Mouse (Mus musculus) colon, adult 2 months (tissue): ENCODE measurements around the gene Zkscan3. TPM values are rescaled to one million over a fixed set of nuclear protein-coding genes. Genes with fewer than 3 reads are reported as not detected.

Experiments used
- polyA plus RNA-seq: library from polyadenylated mRNA; depleted of rRNA; stranded (reverse); fragments of >200 nt; gene quantifications from 2 replicates; pipeline ENCODE4 v1.2.3, GENCODE M21; 2012; rRNA removed

Zkscan3 gene
- 17.4 and 19.1 TPM in 2 replicates for polyA plus RNA-seq

GRCm38 (mm10) chr13:21402287-21402846 is at the start of gene Zkscan3:
Zkscan3 (minus strand) TSS chr13:21402755.

DNA sequence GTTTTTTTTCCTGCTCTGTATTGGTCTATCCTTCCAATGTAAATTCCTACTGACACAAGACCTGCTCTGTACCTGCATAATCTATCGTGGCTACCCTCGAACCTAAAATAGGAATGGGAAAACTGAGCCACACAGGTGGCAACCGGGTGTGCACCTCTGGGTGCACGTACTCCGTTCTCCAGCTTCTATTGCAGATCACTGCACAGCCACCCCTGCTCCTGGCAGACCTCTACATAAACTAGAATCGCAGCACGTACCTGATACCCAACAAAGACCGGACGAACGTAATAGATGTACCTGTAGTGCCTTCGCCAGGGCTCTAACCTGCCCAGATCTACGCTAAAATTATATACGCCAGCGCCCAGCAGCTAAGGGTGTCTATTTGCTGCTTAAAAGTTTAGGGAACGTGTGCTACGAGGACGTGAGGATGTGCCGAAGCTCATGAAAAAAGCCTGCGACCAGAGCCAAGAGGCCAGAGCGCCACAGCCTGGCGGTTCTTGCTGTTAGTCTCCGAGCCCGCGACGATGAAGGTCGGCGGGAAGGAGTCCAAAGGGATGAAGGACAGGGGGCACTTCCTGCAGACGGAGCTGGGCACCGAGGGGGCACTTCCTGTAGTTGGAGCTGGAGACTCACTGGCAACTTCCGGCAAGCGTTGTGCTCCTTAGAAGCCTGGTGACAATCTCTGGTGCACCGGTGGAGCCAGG is 38.1 kb upstream of the Zkscan3 start, which contains the start of gene Pgbd1:
Pgbd1 (minus strand) TSS at position 556 of the 704 bp plus-strand sequence.

GRCm38 (mm10) chr13:21362621-21363248 is 39.8 kb downstream of the Zkscan3 start, which contains the start of gene Zscan12:
Zscan12 (plus strand) TSS chr13:21362820.

DNA sequence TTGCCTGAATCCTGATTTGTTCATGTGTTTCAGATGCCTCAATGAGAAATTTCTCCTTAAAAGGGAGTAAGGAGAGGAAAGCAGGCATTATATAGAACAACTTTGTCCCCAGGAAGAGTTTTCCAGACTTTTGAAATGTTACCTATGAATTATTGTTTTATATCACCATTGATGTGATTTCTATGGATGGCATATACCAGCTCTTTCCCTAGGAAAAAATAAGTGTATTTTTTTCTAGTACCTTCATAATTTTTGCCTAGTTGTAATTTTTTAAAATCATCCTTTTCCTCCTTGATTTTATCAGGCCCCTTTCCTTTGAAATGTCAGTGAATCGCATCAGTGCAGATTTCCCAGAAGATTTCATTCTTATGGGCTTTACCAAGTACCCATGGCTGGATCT is 55.9 kb downstream of the Zkscan3 start, which contains the start of gene Olfr1367:
Olfr1367 (plus strand) TSS at position 301 of the 400 bp plus-strand sequence.

Other genes starting within 250 kb of the Zkscan3 start
- 83.2 and 91.4 TPM in 2 replicates for gene Trim27, start 223.3 kb downstream of the Zkscan3 start, polyA plus RNA-seq
- not detected in 2 replicates for gene Gpx5, start 110.0 kb downstream of the Zkscan3 start, polyA plus RNA-seq
- gene Gpx6, start 90.6 kb downstream of the Zkscan3 start, polyA plus RNA-seq, result not detected in 2 replicates
- gene Olfr1367, start 55.8 kb downstream of the Zkscan3 start, polyA plus RNA-seq, result not detected in 2 replicates
- gene Zscan12, start 39.9 kb downstream of the Zkscan3 start, polyA plus RNA-seq, result 0.37 and 0.41 TPM in 2 replicates
- 0.19 and 0.25 TPM in 2 replicates for gene Pgbd1, start 38.3 kb upstream of the Zkscan3 start, polyA plus RNA-seq
- gene Zscan26, start 51.0 kb upstream of the Zkscan3 start, polyA plus RNA-seq, result 5.5 and 6.3 TPM in 2 replicates
- gene Nkapl, start 65.8 kb upstream of the Zkscan3 start, polyA plus RNA-seq, result 0.24 and 0.31 TPM in 2 replicates
- gene Zkscan4, start 76.2 kb upstream of the Zkscan3 start, polyA plus RNA-seq, result 0.27 and 0.69 TPM in 2 replicates
- gene Gm10065, start 76.7 kb upstream of the Zkscan3 start, polyA plus RNA-seq, result not detected in 2 replicates
- gene AK157302, start 92.5 kb upstream of the Zkscan3 start, polyA plus RNA-seq, result 0.09 and 0.13 TPM in 2 replicates
- 18.9 and 28.5 TPM in 2 replicates for gene Gm11273, start 98.7 kb upstream of the Zkscan3 start, polyA plus RNA-seq
- gene Zkscan8, start 128.4 kb upstream of the Zkscan3 start, polyA plus RNA-seq, result 0.98 and 1.7 TPM in 2 replicates
- not detected in 2 replicates for gene Olfr1366, start 140.1 kb upstream of the Zkscan3 start, polyA plus RNA-seq
- not detected in 2 replicates for gene Olfr1535, start 157.1 kb upstream of the Zkscan3 start, polyA plus RNA-seq
- not detected in 2 replicates for gene Olfr1364, start 179.0 kb upstream of the Zkscan3 start, polyA plus RNA-seq
- not detected in 2 replicates for gene Olfr1362, start 211.3 kb upstream of the Zkscan3 start, polyA plus RNA-seq
- gene Olfr11, start 239.8 kb upstream of the Zkscan3 start, polyA plus RNA-seq, result not detected in 2 replicates